Mouse (Mus musculus) embryo, embryonic 10.5 days (tissue): Measurements from ENCODE around the gene 2310022A10Rik.

Experiments used
- DNase-seq: peaks from one replicate; pipeline ENCODE4 v3.0.0-alpha.2; 2015; ENCODE audit warnings: low spot score

Gene 2310022A10Rik

GRCm38 (mm10) chr7:27540935-27541334, 12.1 kb upstream of the 2310022A10Rik start:
- DNase-seq = no peak

DNA sequence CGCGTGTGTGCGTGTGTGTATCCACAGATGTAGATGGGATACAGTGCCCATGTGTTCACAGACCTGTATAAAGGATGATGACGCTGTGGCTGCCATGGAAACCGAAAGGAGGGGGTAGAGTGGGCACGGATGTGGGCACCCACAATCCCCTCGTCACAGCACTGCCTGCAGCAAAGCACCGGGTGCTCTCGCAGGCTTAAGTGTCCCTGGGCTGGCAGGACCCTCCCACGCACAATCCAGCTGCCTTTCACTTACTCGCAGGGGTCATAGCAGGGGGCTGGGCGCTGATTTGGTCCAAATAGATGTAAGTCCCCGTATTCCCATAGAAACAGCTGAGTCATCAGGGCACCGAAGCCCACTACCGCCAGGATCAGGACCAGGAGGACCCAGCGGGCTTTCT, 11.6 kb upstream of the 2310022A10Rik start:
- no peak for DNase-seq

- no peak for DNase-seq
Measured at GRCm38 (mm10) chr7:27541922-27542321, 11.1 kb upstream of the 2310022A10Rik start.

DNA sequence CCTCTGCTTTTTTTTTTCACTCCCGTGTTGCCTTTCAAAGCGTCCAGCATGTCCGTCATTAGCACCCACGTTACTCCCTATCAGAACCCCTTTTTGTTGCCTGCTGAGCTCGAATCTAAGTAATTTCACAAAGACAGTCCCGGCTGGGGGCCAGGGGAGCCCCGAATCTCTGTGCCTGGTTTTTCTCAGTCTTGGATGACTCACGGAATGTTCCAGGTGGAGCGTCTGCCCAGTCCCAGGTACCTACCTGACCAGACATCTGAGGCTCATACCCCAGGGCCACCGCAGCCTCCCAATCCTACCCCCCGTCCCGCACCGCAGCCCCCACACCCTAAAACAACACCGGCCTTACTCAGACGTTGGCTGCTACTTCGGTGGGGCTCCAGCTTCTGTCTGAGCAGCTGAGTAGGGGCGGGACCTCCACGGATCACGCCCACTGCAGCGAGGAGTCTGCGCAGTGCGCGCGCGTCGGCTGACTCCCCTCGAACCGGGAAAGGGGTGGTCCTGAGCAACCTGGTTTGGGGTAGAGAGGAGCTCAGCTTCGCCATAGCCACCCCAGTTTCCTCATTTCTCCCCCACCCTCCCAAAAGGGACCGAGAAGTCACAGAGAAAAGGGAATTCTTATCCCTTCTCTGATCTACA, 10.5 kb upstream of the 2310022A10Rik start:
- DNase-seq = peak; percentile 88

DNA sequence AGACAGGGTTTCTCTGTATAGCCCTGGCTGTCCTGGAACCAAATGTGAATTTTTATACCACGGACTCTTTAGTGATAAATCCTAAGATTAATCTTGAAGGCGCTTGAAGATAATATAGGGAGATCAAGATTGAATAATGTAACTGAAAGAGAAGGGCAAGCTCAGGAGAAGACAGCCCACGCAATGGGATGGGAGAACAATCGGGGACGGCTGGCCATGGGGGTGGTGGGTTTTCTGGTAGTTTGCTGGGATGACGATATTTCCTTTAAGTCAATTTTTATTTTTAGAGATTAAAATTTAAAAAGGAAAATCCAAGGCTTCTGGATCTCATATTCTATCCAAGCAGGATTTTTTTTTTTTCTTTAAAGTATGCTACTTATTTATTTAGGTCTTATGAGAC, 10.0 kb upstream of the 2310022A10Rik start:
- DNase-seq = no peak

DNA sequence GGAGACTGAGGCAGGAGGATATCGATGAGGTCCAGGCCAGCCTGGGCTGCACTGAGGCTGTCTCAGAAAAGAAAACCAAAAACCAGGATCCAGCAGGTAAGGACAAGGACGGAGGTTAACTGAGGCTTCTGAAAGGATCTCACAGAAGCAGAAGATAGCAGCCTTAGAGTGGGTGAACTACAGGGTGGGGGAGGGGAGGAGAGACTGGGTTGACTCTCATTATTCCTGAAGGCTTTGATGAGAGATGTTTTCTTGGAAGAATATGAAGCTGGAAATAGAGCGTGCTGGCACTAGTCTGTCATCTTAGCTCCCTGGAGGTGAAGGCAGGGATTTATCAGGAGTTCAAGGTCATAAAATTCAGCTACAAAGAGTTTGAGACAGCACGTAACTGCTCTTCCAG, 9.2 kb upstream of the 2310022A10Rik start:
- DNase-seq = no peak

- DNase-seq = no peak
Measured at GRCm38 (mm10) chr7:27544675-27545370, 8.2 kb upstream of the 2310022A10Rik start.

DNA sequence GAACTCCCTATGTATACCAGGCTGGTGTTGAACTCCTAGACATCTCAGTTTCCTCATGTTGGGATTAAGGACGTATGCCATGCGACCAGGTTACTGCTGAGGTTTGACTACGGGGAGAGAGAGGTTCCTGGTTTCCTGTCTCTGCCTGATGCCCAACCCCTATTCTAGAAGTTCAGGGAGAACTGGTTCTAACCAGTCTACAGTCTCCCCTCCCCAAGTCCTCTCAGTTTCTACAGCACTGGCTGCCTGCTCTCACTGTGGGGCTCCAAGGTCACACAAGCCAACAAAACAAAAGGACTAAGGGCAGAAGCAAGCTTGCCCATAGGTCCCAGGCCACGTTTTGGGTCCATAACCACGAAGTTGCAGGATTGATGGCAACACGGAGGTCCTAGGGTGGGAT, 3.4 kb upstream of the 2310022A10Rik start:
- no peak for DNase-seq

GRCm38 (mm10) chr7:27552070-27552469, 963 bp upstream of the 2310022A10Rik start:
- no peak for DNase-seq

- peak; percentile 3 for DNase-seq
Measured at GRCm38 (mm10) chr7:27560291-27560887, 7.4 kb downstream of the 2310022A10Rik start.

DNA sequence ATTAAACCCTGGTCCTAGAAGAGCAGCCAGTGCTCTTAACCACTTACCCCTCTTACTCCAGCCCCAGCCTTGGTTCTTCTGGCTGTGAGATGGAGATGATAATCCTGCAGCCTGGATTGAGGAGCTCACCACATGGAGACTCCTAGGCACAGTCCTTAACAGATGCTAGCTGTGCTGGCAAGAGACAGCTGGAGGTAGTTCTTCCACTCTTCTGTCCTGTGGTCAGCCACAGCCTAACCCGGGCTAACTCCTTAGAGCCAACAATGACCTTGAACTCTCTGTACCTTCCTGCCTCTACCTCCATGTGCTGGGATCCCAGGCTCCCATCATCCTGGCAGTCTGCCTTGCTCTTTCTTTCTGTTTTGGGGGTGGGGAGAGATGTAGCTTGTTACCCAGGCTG, 7.9 kb downstream of the 2310022A10Rik start:
- no peak for DNase-seq

DNA sequence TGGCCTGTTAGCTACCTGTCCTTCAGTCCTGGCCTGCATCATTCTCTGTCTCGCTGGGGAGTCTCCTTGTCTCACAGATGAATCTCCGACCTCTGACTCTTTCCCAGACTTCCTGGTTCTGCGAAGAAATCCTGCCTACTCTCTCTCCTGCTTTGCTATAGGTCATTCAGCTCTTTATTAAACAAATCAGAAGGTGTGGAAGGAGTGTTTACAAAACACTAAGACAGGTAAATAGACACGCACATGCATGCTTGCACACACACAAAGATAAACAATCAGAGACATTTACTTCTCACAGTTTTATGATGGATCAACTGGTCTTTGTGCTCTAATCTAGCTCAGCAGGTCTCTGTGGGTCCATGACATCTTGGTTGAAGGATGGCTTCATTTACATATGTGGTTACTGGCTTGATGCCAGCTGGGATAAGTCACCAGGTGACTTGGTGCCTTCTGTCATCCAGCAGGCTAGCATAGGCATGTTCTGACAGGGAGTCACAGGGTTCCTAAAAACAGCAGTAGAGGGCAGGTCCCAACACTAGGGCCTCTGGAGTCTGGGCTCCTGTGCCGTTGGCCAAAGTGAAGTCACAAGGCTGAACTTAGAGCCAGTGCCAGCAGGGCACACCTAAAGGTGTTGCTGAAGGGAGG, 16.7 kb downstream of the 2310022A10Rik start:
- no peak for DNase-seq

DNA sequence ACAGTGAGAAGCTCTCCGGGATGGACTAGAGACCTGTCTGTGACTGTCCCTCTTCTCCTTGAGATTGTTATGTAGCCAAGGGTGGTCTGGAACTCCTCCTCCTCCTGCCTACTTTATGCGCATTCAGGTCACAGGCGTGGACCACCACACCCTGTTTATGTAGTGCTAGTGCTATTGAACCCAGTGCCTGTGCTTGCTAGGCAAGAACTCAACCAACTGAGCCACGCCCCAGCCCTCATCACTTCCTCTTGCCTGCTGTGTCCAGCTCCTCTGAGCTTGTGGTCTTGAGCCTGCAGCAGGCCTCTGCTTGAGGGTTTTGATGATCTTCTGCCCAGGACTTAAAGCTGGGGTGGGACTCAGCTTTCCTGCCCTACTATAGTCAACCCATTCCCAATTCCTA, 19.1 kb downstream of the 2310022A10Rik start:
- no peak for DNase-seq

DNA sequence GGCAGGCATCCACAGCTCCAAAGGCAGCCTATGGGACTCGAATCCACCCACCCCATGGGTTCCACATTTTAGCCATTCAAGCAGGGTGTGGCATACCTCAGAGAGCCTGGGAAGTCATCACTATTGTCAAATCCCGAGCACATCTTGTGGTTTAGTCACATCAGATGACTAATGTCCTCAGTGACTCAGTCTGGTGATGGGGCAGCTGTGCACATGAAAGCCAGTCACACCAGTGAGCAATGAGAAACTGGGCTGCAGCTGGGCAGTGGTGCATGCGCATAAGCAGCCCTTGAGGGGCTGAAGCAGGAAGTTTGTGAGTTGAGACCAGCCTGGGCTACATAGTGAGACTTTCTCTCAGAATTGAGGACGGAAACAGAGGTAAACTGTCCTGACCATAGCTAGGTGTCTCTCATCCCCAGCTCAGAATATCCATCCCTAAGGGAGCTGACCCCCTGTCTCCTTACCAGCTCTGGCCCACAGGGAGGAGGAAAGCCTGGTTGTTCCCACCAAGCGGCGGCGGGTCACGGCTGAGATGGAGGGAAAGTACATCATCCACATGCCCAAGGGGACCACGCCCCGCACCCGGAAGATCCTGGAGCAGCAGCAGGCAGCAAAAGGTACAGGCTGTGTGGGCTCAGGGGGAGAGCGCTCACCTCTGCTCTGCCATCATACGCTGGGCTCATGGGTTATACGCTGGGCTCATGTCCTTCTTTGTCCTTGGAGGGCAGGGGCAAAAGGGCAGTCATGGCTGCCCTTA, 21.3 kb downstream of the 2310022A10Rik start:
- no peak for DNase-seq

- DNase-seq = peak; percentile 32
Measured at GRCm38 (mm10) chr7:27576914-27577313, 23.9 kb downstream of the 2310022A10Rik start.

DNA sequence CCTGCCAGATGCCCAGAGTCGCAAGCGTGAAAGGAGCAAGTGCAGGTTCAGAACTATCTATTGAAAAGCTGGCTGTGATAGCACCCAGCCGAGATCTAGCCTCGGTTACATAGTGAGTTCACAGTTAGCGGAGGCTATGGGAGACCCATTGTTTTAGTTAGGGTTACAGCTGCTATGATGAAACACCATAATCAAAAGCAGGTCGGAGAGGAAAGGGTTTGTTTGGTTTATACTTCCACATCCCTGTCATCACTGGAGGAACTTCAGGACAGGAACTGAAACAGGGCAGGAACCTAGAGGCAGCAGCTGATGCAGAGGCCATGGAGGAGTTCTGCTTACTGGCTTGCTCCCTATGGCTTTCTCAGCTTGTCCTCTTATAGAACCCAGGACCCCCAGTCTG, 24.6 kb downstream of the 2310022A10Rik start:
- DNase-seq = no peak

DNA sequence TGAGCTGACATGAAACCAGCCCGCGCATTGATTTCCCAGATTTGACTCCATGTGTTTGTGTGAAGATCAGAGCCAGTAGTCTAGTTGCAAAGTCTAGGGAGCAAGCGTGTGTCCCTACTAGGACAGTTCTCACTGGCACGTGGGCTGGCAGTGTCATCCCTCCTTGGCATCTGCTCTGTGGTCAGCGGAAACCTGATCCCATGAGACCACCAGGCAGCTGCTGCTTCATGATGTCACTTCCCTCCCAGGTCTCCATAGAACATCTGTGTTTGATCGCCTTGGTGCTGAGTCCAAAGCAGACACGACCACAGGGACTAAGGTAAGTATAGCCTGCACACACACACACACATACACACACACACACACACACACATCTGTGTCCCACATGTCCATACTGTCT, 25.4 kb downstream of the 2310022A10Rik start:
- DNase-seq = peak; percentile 17

DNA sequence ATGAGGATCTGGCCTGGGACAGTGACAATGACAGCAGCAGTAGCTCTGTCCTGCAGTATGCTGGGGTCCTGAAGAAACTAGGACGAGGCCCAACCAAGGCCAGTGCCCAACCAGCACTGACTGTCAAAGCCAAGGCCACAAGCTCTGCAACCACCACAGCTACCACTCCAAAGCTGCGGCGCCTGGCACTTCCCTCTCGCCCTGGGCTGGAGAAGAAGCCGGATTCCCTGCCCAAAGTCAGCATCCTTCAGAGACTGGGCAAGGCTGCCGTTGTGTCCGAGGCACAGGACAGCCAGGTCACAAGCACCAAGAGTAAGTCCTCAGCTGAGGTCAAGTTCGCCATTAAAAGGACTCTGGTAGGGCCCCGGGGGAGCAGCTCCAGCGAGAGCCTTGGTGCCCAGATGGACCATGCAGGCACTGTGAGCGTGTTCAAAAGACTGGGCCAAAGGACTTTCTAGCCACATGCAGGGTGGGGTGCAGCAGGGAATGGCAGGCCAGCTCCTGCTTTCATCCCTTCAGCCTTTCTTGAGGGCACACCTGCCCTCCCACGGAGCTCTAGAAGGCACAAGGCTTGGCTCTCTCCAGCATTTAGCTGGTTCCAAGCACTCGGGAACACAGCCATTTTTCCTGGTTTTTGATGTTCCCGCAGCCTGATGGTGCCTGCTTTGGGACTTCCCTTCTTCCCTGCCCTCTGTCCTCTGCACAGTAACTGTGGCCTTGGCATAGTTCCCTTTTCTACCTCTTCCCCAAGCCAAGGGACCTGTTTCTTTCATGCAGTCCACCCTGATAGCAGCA, 27.5 kb downstream of the 2310022A10Rik start:
- no peak for DNase-seq

GRCm38 (mm10) chr7:27586861-27587260, 33.8 kb downstream of the 2310022A10Rik start:
- no peak for DNase-seq

DNA sequence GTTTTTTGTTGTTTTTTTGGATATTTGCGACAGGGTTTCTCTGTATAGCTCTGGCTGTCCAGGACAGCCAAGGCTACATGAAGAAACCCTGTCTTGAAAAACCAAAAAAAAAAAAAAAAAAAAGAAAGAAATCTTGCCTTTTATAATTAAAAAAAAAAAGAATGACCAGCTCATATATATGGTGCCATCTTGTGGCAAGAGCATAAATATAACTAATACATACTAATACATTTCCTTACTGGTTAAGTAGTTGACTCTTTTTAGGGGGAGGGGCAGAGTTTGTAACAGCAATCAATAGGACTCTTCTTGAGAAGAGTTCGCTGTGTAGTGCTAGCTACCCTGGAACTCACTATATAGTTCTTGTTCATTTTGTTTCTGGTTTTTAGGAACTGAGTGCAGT, 34.7 kb downstream of the 2310022A10Rik start:
- no peak for DNase-seq

DNA sequence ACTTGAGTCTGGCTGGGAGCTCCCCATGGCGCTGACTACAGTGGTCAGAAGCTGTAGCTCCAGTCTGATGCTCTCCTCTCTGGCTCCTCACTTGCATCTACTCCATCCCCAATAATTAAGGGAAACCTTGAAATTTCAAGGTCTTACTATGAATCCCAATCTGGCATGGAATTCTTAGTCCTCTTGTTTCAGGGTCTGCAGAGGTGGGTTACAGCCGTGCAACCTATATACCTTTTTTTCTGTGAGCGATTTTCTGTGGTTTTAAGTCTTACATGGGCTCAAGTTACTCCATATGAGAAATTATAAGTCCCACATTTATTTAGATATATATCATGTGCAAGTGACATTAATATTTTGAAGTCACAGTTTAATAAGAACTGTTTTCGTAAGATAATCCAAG, 37.1 kb downstream of the 2310022A10Rik start:
- no peak for DNase-seq
